Mouse (Mus musculus) B cell, adult 2 months (primary cell): ENCODE measurements around the gene Hcn1.

ENCODE experiments used
- DNase-seq, 2 experiments: peaks; one replicate each; pipeline ENCODE4 v3.0.0; 2022

Hcn1 gene

GRCm38 (mm10) chr13:117705997-117706396, 103.9 kb downstream of the Hcn1 start:
- DNase-seq = no peak

- no peak for DNase-seq
Measured at GRCm38 (mm10) chr13:117706496-117706895, 104.4 kb downstream of the Hcn1 start.

- no peak for DNase-seq
Measured at GRCm38 (mm10) chr13:117706986-117707738, 105.0 kb downstream of the Hcn1 start.

- no peak for DNase-seq
Measured at GRCm38 (mm10) chr13:117710811-117711210, 108.7 kb downstream of the Hcn1 start.

- DNase-seq = no peak
Measured at GRCm38 (mm10) chr13:117722090-117722489, 120.0 kb downstream of the Hcn1 start.

- DNase-seq = no peak
Measured at GRCm38 (mm10) chr13:117724083-117724482, 122.0 kb downstream of the Hcn1 start.

- DNase-seq = no peak
Measured at GRCm38 (mm10) chr13:117728393-117728792, 126.3 kb downstream of the Hcn1 start.

- DNase-seq = no peak
Measured at GRCm38 (mm10) chr13:117732738-117733137, 130.6 kb downstream of the Hcn1 start.

GRCm38 (mm10) chr13:117744451-117744850, 142.3 kb downstream of the Hcn1 start:
- no peak for DNase-seq

- no peak for DNase-seq
Measured at GRCm38 (mm10) chr13:117745173-117745572, 143.1 kb downstream of the Hcn1 start.

GRCm38 (mm10) chr13:117765487-117765886, 163.4 kb downstream of the Hcn1 start:
- no peak for DNase-seq

- DNase-seq = no peak
Measured at GRCm38 (mm10) chr13:117785376-117785775, 183.3 kb downstream of the Hcn1 start.

GRCm38 (mm10) chr13:117792861-117793260, 190.7 kb downstream of the Hcn1 start:
- no peak for DNase-seq

- DNase-seq = no peak
Measured at GRCm38 (mm10) chr13:117801061-117801460, 198.9 kb downstream of the Hcn1 start.

- no peak for DNase-seq
Measured at GRCm38 (mm10) chr13:117827628-117828027, 225.5 kb downstream of the Hcn1 start.

GRCm38 (mm10) chr13:117836658-117837057, 234.5 kb downstream of the Hcn1 start:
- no peak for DNase-seq

GRCm38 (mm10) chr13:117838264-117838663, 236.1 kb downstream of the Hcn1 start:
- peak in 1 of 2 experiments; percentile 4 for DNase-seq

- no peak for DNase-seq
Measured at GRCm38 (mm10) chr13:117842366-117842765, 240.2 kb downstream of the Hcn1 start.

GRCm38 (mm10) chr13:117847290-117847689, 245.2 kb downstream of the Hcn1 start:
- no peak for DNase-seq

GRCm38 (mm10) chr13:117848757-117849156, 246.6 kb downstream of the Hcn1 start:
- no peak for DNase-seq

- DNase-seq = no peak
Measured at GRCm38 (mm10) chr13:117851954-117852710, 250.0 kb downstream of the Hcn1 start.

GRCm38 (mm10) chr13:117852711-117853051, 250.6 kb downstream of the Hcn1 start:
- no peak for DNase-seq

- no peak for DNase-seq
Measured at GRCm38 (mm10) chr13:117858416-117858815, 256.3 kb downstream of the Hcn1 start.

GRCm38 (mm10) chr13:117877787-117878186, 275.7 kb downstream of the Hcn1 start:
- DNase-seq = no peak
